Mouse (Mus musculus): ENCODE measurements around the gene Pfdn6.

Pfdn6 gene

GRCm38 (mm10) chr17:33940206-33940805 lies at the start of gene Pfdn6, which contains the start of gene Wdr46:
Gene Pfdn6, minus strand, starts transcription at chr17:33940343.
Gene Wdr46, plus strand, starts transcription at chr17:33940660.
- CTCF ChIA-PET, result interaction anchor here in 3 of 4 experiments (0.6 to 2.0 kb wide), 9 partner anchors 9 to 75 kb away, joined by 3 to 8 read pairs (median 3); partner anchors contain the start of gene B3galt4 (in 1 of the 3)
- POLR2A ChIA-PET, result interaction anchor here (0.6 to 20.4 kb wide), 47 partner anchors 10 to 1068 kb away, joined by 3 to 528 read pairs (median 4); partner anchors contain the start of genes B3galt4 (in 4 of the 4), Rps18 (in 4 of the 4), Vps52 (in 4 of the 4) and Daxx (in 2 of the 4)

- ChIA-PET CTCF (interaction anchor here (0.6 to 3.2 kb wide), 30 partner anchors 9 to 1438 kb away, joined by 3 to 29 read pairs (median 5); partner anchors contain the start of genes Pfdn6 (in 1 of the 4), Rxrb (in 1 of the 4), Slc39a7 (in 1 of the 4) and Wdr46 (in 1 of the 4)), POLR2A (interaction anchor here in 3 of 4 experiments (0.6 to 7.4 kb wide), 16 partner anchors 9 to 1438 kb away, joined by 3 to 39 read pairs (median 4); partner anchors contain the start of genes H2-K1 (in 2 of the 3), Rps18 (in 2 of the 3), Vps52 (in 2 of the 3) and B3galt4 (in 1 of the 3))
Observed at GRCm38 (mm10) chr17:33982136-33982535, 42.0 kb upstream of the Pfdn6 start.

GRCm38 (mm10) chr17:33981192-33981909 lies 41.2 kb upstream of the Pfdn6 start:
- ChIA-PET POLR2A (interaction anchor here in 3 of 4 experiments (0.6 to 7.4 kb wide), 29 partner anchors 9 to 168 kb away, joined by 3 to 39 read pairs (median 5); partner anchors contain the start of genes Ndufa7 (in 3 of the 3), Rps28 (in 3 of the 3), Rxrb (in 3 of the 3) and Slc39a7 (in 3 of the 3)), CTCF (interaction anchor here (0.5 to 3.2 kb wide), 23 partner anchors 9 to 1488 kb away, joined by 3 to 29 read pairs (median 6); partner anchors contain the start of genes Rps18 (in 1 of the 4), Rxrb (in 1 of the 4), Slc39a7 (in 1 of the 4) and Vps52 (in 1 of the 4))

- POLR2A ChIA-PET, result interaction anchor here in 3 of 4 experiments (0.6 to 7.4 kb wide), 39 partner anchors 8 to 190 kb away, joined by 3 to 39 read pairs (median 4); partner anchors contain the start of genes Ndufa7 (in 3 of the 3), Rps18 (in 3 of the 3), Rps28 (in 3 of the 3) and Rxrb (in 3 of the 3)
- CTCF ChIA-PET, result interaction anchor here (0.6 to 3.2 kb wide), 20 partner anchors 8 to 1488 kb away, joined by 3 to 29 read pairs (median 5); partner anchors contain the start of genes Rps18 (in 1 of the 4), Rxrb (in 1 of the 4), Slc39a7 (in 1 of the 4) and Vps52 (in 1 of the 4)
Observed at GRCm38 (mm10) chr17:33980181-33981035, 40.3 kb upstream of the Pfdn6 start.

GRCm38 (mm10) chr17:33979512-33980050 lies 39.4 kb upstream of the Pfdn6 start:
- POLR2A ChIA-PET, result interaction anchor here in 3 of 4 experiments (0.6 to 7.4 kb wide), 35 partner anchors 10 to 191 kb away, joined by 3 to 39 read pairs (median 4); partner anchors contain the start of genes Ndufa7 (in 3 of the 3), Rps18 (in 3 of the 3), Rps28 (in 3 of the 3) and Vps52 (in 3 of the 3)
- CTCF ChIA-PET, result interaction anchor here (0.8 to 3.2 kb wide), 10 partner anchors 11 to 1489 kb away, joined by 3 to 29 read pairs (median 6); partner anchors contain the start of genes Rxrb (in 1 of the 4) and Slc39a7 (in 1 of the 4)

GRCm38 (mm10) chr17:33978631-33979031 lies 38.5 kb upstream of the Pfdn6 start:
- ChIA-PET POLR2A (interaction anchor here in 3 of 4 experiments (0.6 to 7.4 kb wide), 31 partner anchors 9 to 890 kb away, joined by 3 to 39 read pairs (median 4); partner anchors contain the start of genes Rps18 (in 3 of the 3), Rxrb (in 3 of the 3), Slc39a7 (in 3 of the 3) and Vps52 (in 3 of the 3)), CTCF (interaction anchor here in 3 of 4 experiments (0.6 to 2.3 kb wide), 9 partner anchors 10 to 1490 kb away, joined by 3 to 18 read pairs (median 5); no protein-coding TSS in a partner anchor)

GRCm38 (mm10) chr17:33977861-33978557 lies 37.9 kb upstream of the Pfdn6 start:
- POLR2A ChIA-PET, result interaction anchor here in 3 of 4 experiments (0.6 to 7.4 kb wide), 28 partner anchors 9 to 1728 kb away, joined by 3 to 39 read pairs (median 4); partner anchors contain the start of genes Rps18 (in 3 of the 3), Rxrb (in 3 of the 3), Slc39a7 (in 3 of the 3) and Vps52 (in 3 of the 3)
- CTCF ChIA-PET, result interaction anchor here (0.6 to 2.3 kb wide), 11 partner anchors 9 to 1462 kb away, joined by 3 to 18 read pairs (median 5); no protein-coding TSS in a partner anchor

- ChIA-PET CTCF (interaction anchor here in 3 of 4 experiments (0.6 to 3.1 kb wide), 14 partner anchors 8 to 1328 kb away, joined by 3 to 28 read pairs (median 5); partner anchors contain the start of gene Rps18 (in 1 of the 3)), POLR2A (interaction anchor here (0.6 to 9.6 kb wide), 19 partner anchors 8 to 1296 kb away, joined by 3 to 108 read pairs (median 7); partner anchors contain the start of genes Rps18 (in 4 of the 4), Vps52 (in 4 of the 4), B3galt4 (in 3 of the 4) and H2-K1 (in 1 of the 4))
Observed at GRCm38 (mm10) chr17:33973572-33973971, 33.4 kb upstream of the Pfdn6 start.

- ChIA-PET CTCF (interaction anchor here (0.6 to 3.1 kb wide), 25 partner anchors 9 to 1329 kb away, joined by 3 to 28 read pairs (median 4); partner anchors contain the start of gene Rps18 (in 1 of the 4)), POLR2A (interaction anchor here (0.6 to 9.6 kb wide), 33 partner anchors 9 to 1297 kb away, joined by 3 to 108 read pairs (median 4); partner anchors contain the start of genes Rps18 (in 4 of the 4), Vps52 (in 4 of the 4), B3galt4 (in 3 of the 4) and H2-DMa (in 1 of the 4))
Observed at GRCm38 (mm10) chr17:33972691-33973090, 32.5 kb upstream of the Pfdn6 start.

- CTCF ChIA-PET, result interaction anchor here (0.7 to 6.0 kb wide), 25 partner anchors 9 to 1334 kb away, joined by 3 to 70 read pairs (median 6); partner anchors contain the start of genes Rps18 (in 2 of the 4), Vps52 (in 2 of the 4), B3galt4 (in 1 of the 4) and Rxrb (in 1 of the 4)
Observed at GRCm38 (mm10) chr17:33969394-33969793, 29.3 kb upstream of the Pfdn6 start.

GRCm38 (mm10) chr17:33968927-33969326 lies 28.8 kb upstream of the Pfdn6 start:
- POLR2A ChIA-PET, result interaction anchor here (0.8 to 9.6 kb wide), 34 partner anchors 9 to 1331 kb away, joined by 3 to 108 read pairs (median 5); partner anchors contain the start of genes Rps18 (in 4 of the 4), Vps52 (in 4 of the 4), B3galt4 (in 3 of the 4) and H2-DMa (in 2 of the 4)
- CTCF ChIA-PET, result interaction anchor here (0.6 to 6.0 kb wide), 58 partner anchors 8 to 1334 kb away, joined by 3 to 70 read pairs (median 4); partner anchors contain the start of genes Rps18 (in 4 of the 4), Vps52 (in 4 of the 4), B3galt4 (in 2 of the 4) and Col11a2 (in 2 of the 4)

More at GRCm38 (mm10) chr17:33969394-33969793, 29.3 kb upstream of the Pfdn6 start:
- POLR2A ChIA-PET, result interaction anchor here in 2 of 4 experiments (0.7 to 9.6 kb wide), 17 partner anchors 8 to 1331 kb away, joined by 3 to 108 read pairs (median 5); partner anchors contain the start of genes B3galt4 (in 2 of the 2), Rps18 (in 2 of the 2), Vps52 (in 2 of the 2) and Pfdn6 (in 1 of the 2)

GRCm38 (mm10) chr17:33968489-33968888 lies 28.3 kb upstream of the Pfdn6 start:
- POLR2A ChIA-PET, result interaction anchor here (0.8 to 9.6 kb wide), 30 partner anchors 9 to 187 kb away, joined by 3 to 108 read pairs (median 5); partner anchors contain the start of genes Rps18 (in 4 of the 4), Vps52 (in 4 of the 4), B3galt4 (in 3 of the 4) and H2-DMa (in 2 of the 4)
- CTCF ChIA-PET, result interaction anchor here (0.6 to 6.0 kb wide), 64 partner anchors 9 to 1335 kb away, joined by 3 to 70 read pairs (median 4); partner anchors contain the start of genes Rps18 (in 4 of the 4), Vps52 (in 4 of the 4), B3galt4 (in 2 of the 4) and Col11a2 (in 2 of the 4)

- ChIA-PET CTCF (interaction anchor here (0.6 to 6.0 kb wide), 15 partner anchors 10 to 1908 kb away, joined by 3 to 70 read pairs (median 4); partner anchors contain the start of genes Daxx (in 1 of the 4), Rps18 (in 1 of the 4) and Vps52 (in 1 of the 4)), POLR2A (interaction anchor here (0.5 to 9.6 kb wide), 12 partner anchors 9 to 1338 kb away, joined by 3 to 108 read pairs (median 6); partner anchors contain the start of genes Rps18 (in 4 of the 4), Vps52 (in 4 of the 4) and B3galt4 (in 3 of the 4))
Observed at GRCm38 (mm10) chr17:33965846-33966550, 25.9 kb upstream of the Pfdn6 start.
